ENCODE assay signal across 10 mouse cellular contexts in the genomic region with DNA sequence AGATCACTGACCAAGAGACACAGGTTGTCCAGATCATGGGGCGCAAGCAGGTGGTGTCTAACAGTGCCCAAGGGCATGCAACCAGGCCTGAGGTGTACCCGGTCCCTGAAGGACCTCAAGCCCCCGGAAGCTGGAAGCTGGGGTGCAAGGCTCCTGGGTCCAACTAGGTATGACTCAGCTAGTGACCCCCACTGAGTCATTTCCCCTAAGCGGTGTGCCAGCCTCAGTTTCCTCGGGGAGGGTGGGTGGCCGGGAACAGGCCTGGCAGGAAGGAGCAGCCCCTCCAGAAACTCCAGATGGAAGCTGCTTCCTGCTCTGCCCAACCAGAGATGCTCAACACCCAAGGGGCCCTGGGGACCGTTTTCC. TPM values are rescaled to one million over a fixed set of nuclear protein-coding genes. Genes with fewer than 3 reads are reported as not detected.
DNase-seq lines count a peak whose midpoint lies in the region; ATAC-seq and TF ChIP-seq lines count a peak whose summit lies in the region.
"Had no signal": no experiment of that assay in that cellular context is flagged by ENCODE, and none has a peak within 500 bp of the region (broad histone marks: within the 10 kb centered on the region; RNA-seq: fewer than 3 reads in every experiment).

No protein-coding gene starts in this region.

- H3K4me1 ChIP-seq in heart, embryonic 14.5 days (ENCODE audit: control insufficient read depth in 2 of 2, insufficient read depth in 2 of 2, low read length in 2 of 2), result peaks cover 43 to 45% of the 10 kb centered on the region in 2 experiments
- H3K4me1 ChIP-seq in testis, adult 2 months (ENCODE audit: control insufficient read depth, insufficient read depth, low read length), result peaks cover 46% of the 10 kb centered on the region
- H3K4me1 ChIP-seq in limb, embryonic 13.5 days, result peaks cover 55% of the 10 kb centered on the region

- H3K27me3 ChIP-seq in heart, embryonic 14.5 days (ENCODE audit: control insufficient read depth, insufficient read depth, low read length), result no peaks in the 10 kb centered on the region
- H3K27me3 ChIP-seq in testis, adult 2 months (ENCODE audit: control insufficient read depth, insufficient read depth, low read length), result no peaks in the 10 kb centered on the region
- H3K27me3 ChIP-seq in limb, embryonic 13.5 days, result peaks cover 44% of the 10 kb centered on the region

- peak overlapping the region; percentile 7 to 90; a peak in 2 of 4 replicates for H3K4me3 ChIP-seq in heart, embryonic 14.5 days (ENCODE audit: control insufficient read depth in 1 of 2, insufficient read depth in 1 of 2, low read depth in 1 of 2, low read length in 2 of 2)
- peak overlapping the region; percentile 99 for H3K4me3 ChIP-seq in testis, adult 2 months (ENCODE audit: control insufficient read depth, low read depth, low read length)
- no peak overlapping the region for H3K4me3 ChIP-seq in limb, embryonic 13.5 days

- no peaks in the 10 kb centered on the region for H3K9me3 ChIP-seq in heart, embryonic 14.5 days (ENCODE audit: control insufficient read depth, low read length)
- no peaks in the 10 kb centered on the region for H3K9me3 ChIP-seq in limb, embryonic 13.5 days

- 0 out of 2 replicates have a peak, but pooled peaks have one; percentile 31 for TF ChIP-seq POLR2A in testis, adult 2 months (IDR thresholded peaks at IDR 0.05; ENCODE audit: control insufficient read depth, low read depth, low read length)

- H3K9ac ChIP-seq in heart, embryonic 14.5 days (ENCODE audit: low read length), result no peak overlapping the region; the same call in 1 of the 2 replicates
- H3K9ac ChIP-seq in limb, embryonic 13.5 days, result peak overlapping the region; percentile 31; the same call in 1 of the 2 replicates

- H3K36me3 ChIP-seq in heart, embryonic 14.5 days (ENCODE audit: control insufficient read depth, insufficient read depth, low read length), result 0 out of 2 replicates have a peak, but pooled peaks cover 4% of the 10 kb centered on the region
- no peaks in the 10 kb centered on the region for H3K36me3 ChIP-seq in testis, adult 2 months (ENCODE audit: control insufficient read depth, insufficient read depth, low read length)
- no peaks in the 10 kb centered on the region for H3K36me3 ChIP-seq in limb, embryonic 13.5 days

- no peak for DNase-seq in heart, adult 8-10 months (ENCODE audit: low spot score)
- no peak for DNase-seq in testis, postnatal 14 days (ENCODE audit: low spot score)
- DNase-seq in cerebellum, postnatal 14 days, result no peak
- DNase-seq in adrenal gland, adult 2 months, result no peak
- DNase-seq: cerebellum, adult 11 months; right cerebral cortex, postnatal 4 days had no signal

- WGBS in heart, embryonic 14.5 days, result 65% methylated on average over 7 of the region's 7 CpGs
- 66% methylated on average over 7 of the region's 7 CpGs for WGBS in limb, embryonic 13.5 days

- TF ChIP-seq CTCF in testis, adult 2 months (IDR thresholded peaks at IDR 0.05; ENCODE audit: control insufficient read depth, insufficient read depth, insufficient replicate concordance, low read depth, low read length), result no peak

- H3K27ac ChIP-seq in heart, embryonic 14.5 days (replicated peaks in 1 of 2; ENCODE audit: control insufficient read depth in 1 of 2, insufficient read depth in 1 of 2, low read depth in 2 of 2, low read length in 2 of 2), result peak overlapping the region; percentile 31 to 69; a peak in 2 of 4 replicates
- no peak overlapping the region; the same call in 1 of the 2 replicates for H3K27ac ChIP-seq in testis, adult 2 months (ENCODE audit: control insufficient read depth, insufficient read depth, low read depth, low read length)
- H3K27ac ChIP-seq in limb, embryonic 13.5 days, result no peak overlapping the region

- peak overlapping the region; percentile 80 for H3K4me2 ChIP-seq in heart, embryonic 14.5 days (ENCODE audit: low read length)
- H3K4me2 ChIP-seq in limb, embryonic 13.5 days (replicated peaks), result peak overlapping the region; percentile 91

- no peak for ATAC-seq in heart, embryonic 14.5 days (ENCODE audit: insufficient number of reproducible peaks, insufficient read depth, low FRiP score, low read depth)
- no peak for ATAC-seq in limb, embryonic 13.5 days (ENCODE audit: low FRiP score, low read depth)
- no peak for ATAC-seq in inflammation-experienced regulatory T-cells, adult 6 months

RNA-seq across cellular contexts. Expression of a gene that starts 3.2 kb away (rescaled TPM):
- 16.5 and 18.1 TPM in 2 replicates for polyA plus RNA-seq in heart, embryonic 14.5 days (2014; fragmentation: Nextera tagmentation; extraction: Ambion mirVana)
- total RNA-seq in heart, adult 8-10 months (2022), result 10 to 100 TPM; 19.2 to 23.0 (median 22.3) TPM
- 95.0 and 105 TPM in 2 replicates for polyA plus RNA-seq in testis, adult 2 months (2012; rRNA removed)
- 11.7 and 12.5 TPM in 2 replicates for polyA plus RNA-seq in limb, embryonic 13.5 days (2015; fragmentation: Nextera tagmentation; extraction: Ambion mirVana)
- polyA plus RNA-seq in inflammation-experienced regulatory T-cells, adult 6 months (2017; shearing (Covaris generic)), result 10 to 100 TPM in 2 of 3 experiments, 1 to 10 TPM in 1; 4.6 to 15.4 (median 13.6) TPM
- 10 to 100 TPM; 28.8 to 32.1 TPM for total RNA-seq in adrenal gland, adult 2 months (2021)
- 138 and 147 TPM in 2 replicates for polyA plus RNA-seq in adrenal gland, adult 2 months (2012; rRNA removed)

RNA-seq across cellular contexts. Expression of a gene that starts 14.6 kb away (rescaled TPM):
- 10.8 and 11.5 TPM in 2 replicates for polyA plus RNA-seq in heart, embryonic 14.5 days (2014; fragmentation: Nextera tagmentation; extraction: Ambion mirVana)
- total RNA-seq in heart, adult 8-10 months (2022), result 10 to 100 TPM in 1 of 4 experiments, 1 to 10 TPM in 3; 8.6 to 10.1 (median 9.1) TPM
- 9.9 and 11.6 TPM in 2 replicates for polyA plus RNA-seq in testis, adult 2 months (2012; rRNA removed)
- 38.5 and 43.4 TPM in 2 replicates for polyA plus RNA-seq in limb, embryonic 13.5 days (2015; fragmentation: Nextera tagmentation; extraction: Ambion mirVana)
- polyA plus RNA-seq in inflammation-experienced regulatory T-cells, adult 6 months (2017; shearing (Covaris generic)), result 1 to 10 TPM in 2 of 3 experiments, under 1 TPM in 1; 0.25 to 1.5 (median 1.0) TPM
- 1 to 10 TPM; 5.6 to 9.2 TPM for total RNA-seq in adrenal gland, adult 2 months (2021)
- 24.3 and 27.4 TPM in 2 replicates for polyA plus RNA-seq in adrenal gland, adult 2 months (2012; rRNA removed)

Comparison
In these comparisons a context has a peak if more than half of its experiments do, and no peak if none do; other contexts are left out.
1. H3K27ac ChIP-seq: peak in heart, embryonic 14.5 days (2 of 2); none in testis, adult 2 months (single experiment) and limb, embryonic 13.5 days (single experiment).